Mouse (Mus musculus): ENCODE results near the gene Snx6.

- no peak for TF ChIP-seq CTCF (IDR thresholded peaks at IDR 0.05; ENCODE audit: control insufficient read depth, insufficient read depth, insufficient replicate concordance, low read depth, low read length)
- TF ChIP-seq POLR2A (IDR thresholded peaks at IDR 0.05; ENCODE audit: control insufficient read depth, low read depth, low read length) = no peak
These were observed 46.9 kb downstream of the Snx6 start for GRCm38 (mm10) chr12:54748647-54749046.
